Mouse (Mus musculus) myocyte (in vitro differentiated cells): ENCODE results near the gene Katnal1. TPM values are rescaled to one million over a fixed set of nuclear protein-coding genes. Genes with fewer than 3 reads are reported as not detected.

Source experiments
- H3K27me3 ChIP-seq: one replicate; pipeline ENCODE4 v1.6.1; 2011; ENCODE audit not compliant: control insufficient read depth, insufficient read depth, insufficient read length
- H3K36me3 ChIP-seq: one replicate; pipeline ENCODE4 v1.6.1; 2011; ENCODE audit not compliant: control insufficient read depth, insufficient read depth
- H3K4me2 ChIP-seq: one replicate; pipeline ENCODE4 v1.6.1; 2011; ENCODE audit warnings: low read depth, control low read depth
- H3K4me3 ChIP-seq: one replicate; pipeline ENCODE4 v1.5.1; 2011; ENCODE audit warnings: mild to moderate bottlenecking, control low read depth, moderate library complexity
- H3K79me2 ChIP-seq: one replicate; pipeline ENCODE4 v1.6.1; 2011; ENCODE audit not compliant: control insufficient read depth, insufficient read depth
- H3ac ChIP-seq: one replicate; pipeline ENCODE4 v1.6.1; 2011; ENCODE audit not compliant: control insufficient read depth, insufficient read length
- CEBPB ChIP-seq: IDR thresholded peaks from 2 replicates; pipeline ENCODE4 v1.6.1; 2011; ENCODE audit warnings: mild to moderate bottlenecking, moderate library complexity; ENCODE audit not compliant: poor library complexity, insufficient read depth, severe bottlenecking
- E2F4 ChIP-seq: IDR thresholded peaks from one replicate; pipeline ENCODE4 v1.6.1; 2011; ENCODE audit warnings: mild to moderate bottlenecking, control low read depth, moderate library complexity; ENCODE audit not compliant: insufficient read depth
- MAX ChIP-seq: IDR thresholded peaks from one replicate; pipeline ENCODE4 v1.6.1; 2011; ENCODE audit warnings: low read depth, mild to moderate bottlenecking, control low read depth
- MYOD1 ChIP-seq, 3 experiments: IDR thresholded peaks; one replicate each; pipeline ENCODE4 v1.6.1; 2011; ENCODE audit warnings: control low read depth in 2 of 3, low read depth in 2 of 3, mild to moderate bottlenecking in 2 of 3, moderate library complexity in 1 of 3; ENCODE audit not compliant: insufficient read length in 2 of 3, control insufficient read depth in 1 of 3
- MYOG ChIP-seq, 3 experiments: IDR thresholded peaks; one replicate each; pipeline ENCODE4 v1.6.1; 2011; ENCODE audit warnings: control low read depth in 2 of 3, low read depth in 2 of 3, mild to moderate bottlenecking in 2 of 3; ENCODE audit not compliant: insufficient read length in 2 of 3, control insufficient read depth in 1 of 3, insufficient read depth in 1 of 3
- POLR2A ChIP-seq: IDR thresholded peaks from one replicate; pipeline ENCODE4 v1.6.1; 2011; ENCODE audit warnings: low read depth, mild to moderate bottlenecking, control low read depth, moderate library complexity; ENCODE audit not compliant: insufficient read length
- POLR2AphosphoS2 ChIP-seq: IDR thresholded peaks from one replicate; pipeline ENCODE4 v1.6.1; 2011; ENCODE audit warnings: low read depth, control low read depth; ENCODE audit not compliant: insufficient read length
- REST ChIP-seq: IDR thresholded peaks from one replicate; pipeline ENCODE4 v1.6.1; 2011; ENCODE audit warnings: mild to moderate bottlenecking, control low read depth, moderate library complexity; ENCODE audit not compliant: insufficient read depth, insufficient read length
- SRF ChIP-seq: IDR thresholded peaks from one replicate; pipeline ENCODE4 v1.6.1; 2011; ENCODE audit warnings: low read depth; ENCODE audit not compliant: control insufficient read depth, insufficient read length
- TCF12 ChIP-seq: IDR thresholded peaks from one replicate; pipeline ENCODE4 v1.6.1; 2011; ENCODE audit warnings: mild to moderate bottlenecking, control low read depth; ENCODE audit not compliant: poor library complexity, insufficient read depth, severe bottlenecking
- TCF3 ChIP-seq: IDR thresholded peaks from one replicate; pipeline ENCODE4 v1.6.1; 2011; ENCODE audit warnings: low read depth, control low read depth; ENCODE audit not compliant: insufficient read length
- USF1 ChIP-seq: IDR thresholded peaks from one replicate; pipeline ENCODE4 v1.6.1; 2011; ENCODE audit warnings: low read depth, mild to moderate bottlenecking, control low read depth, moderate library complexity
- polyA plus RNA-seq: library from polyadenylated mRNA; unstranded; fragments of >200 nt; fragmentation: generic; extraction: Trizol; gene quantifications from one replicate; pipeline ENCODE4 v1.2.1, GENCODE M21; 2012; ENCODE audit warnings: missing spikeins

The Katnal1 gene
- polyA plus RNA-seq, 1 experiment, result 7.6 TPM

DNA sequence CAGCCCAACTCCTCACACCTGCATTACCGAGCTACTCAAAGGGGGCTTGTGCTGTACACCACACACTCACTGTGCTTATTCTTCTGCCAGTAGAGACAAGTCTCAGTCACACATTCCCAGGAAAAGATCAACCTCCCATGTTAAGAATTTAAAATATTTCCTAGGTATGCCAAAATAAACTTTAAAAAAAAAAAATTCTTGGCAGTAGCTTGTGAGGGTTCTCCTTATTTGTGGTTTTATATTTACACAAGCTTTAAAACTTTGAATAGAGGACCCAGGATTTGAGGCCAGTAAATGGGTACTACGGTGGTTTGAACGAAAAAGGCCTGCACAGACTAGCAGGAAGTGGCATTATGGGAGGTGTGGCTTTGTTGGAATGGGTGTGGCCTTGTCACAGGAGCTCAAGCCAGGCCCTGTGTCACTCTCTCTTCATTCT is 7.4 kb upstream of the Katnal1 start:
- TF ChIP-seq POLR2AphosphoS2, result no peak
- H3K27me3 ChIP-seq, result no peaks in the 10 kb centered on the region
- no peak overlapping the region for H3K4me2 ChIP-seq
- H3K36me3 ChIP-seq, result no peaks in the 10 kb centered on the region
- no peak overlapping the region for H3ac ChIP-seq
- H3K79me2 ChIP-seq, result no peaks in the 10 kb centered on the region
- H3K4me3 ChIP-seq, result no peak overlapping the region

DNA sequence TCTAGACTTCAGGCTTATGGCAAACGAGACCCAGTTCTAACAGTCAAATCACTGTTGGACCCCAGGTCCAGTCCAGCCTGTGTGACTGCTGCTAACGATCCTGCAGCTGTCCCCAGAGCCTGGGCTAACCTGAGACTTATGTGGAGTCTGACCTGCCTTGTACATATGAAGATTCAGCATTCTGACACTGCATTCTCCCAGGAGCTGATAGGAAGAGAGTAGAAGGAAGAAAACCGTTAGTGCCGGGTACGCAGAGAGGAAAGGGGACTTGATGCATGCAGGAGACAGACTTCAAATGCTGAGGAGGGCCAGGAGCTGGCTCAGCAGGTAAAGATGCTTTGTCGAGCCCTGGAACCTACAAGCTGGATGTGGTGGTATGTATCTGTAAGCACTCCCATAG is 6.8 kb upstream of the Katnal1 start:
- no peak overlapping the region for H3K4me3 ChIP-seq
- H3K79me2 ChIP-seq, result no peaks in the 10 kb centered on the region
- H3K27me3 ChIP-seq, result no peaks in the 10 kb centered on the region
- H3K36me3 ChIP-seq, result no peaks in the 10 kb centered on the region
- TF ChIP-seq TCF3, result no peak
- TF ChIP-seq USF1, result no peak
- TF ChIP-seq MYOD1 (IDR thresholded peaks at IDR 0.05; ENCODE audit: control insufficient read depth in 1 of 3, insufficient read length in 2 of 3, low read depth in 2 of 3), result no peak
- TF ChIP-seq E2F4, result no peak
- no peak overlapping the region for H3K4me2 ChIP-seq
- H3ac ChIP-seq, result no peak overlapping the region

DNA sequence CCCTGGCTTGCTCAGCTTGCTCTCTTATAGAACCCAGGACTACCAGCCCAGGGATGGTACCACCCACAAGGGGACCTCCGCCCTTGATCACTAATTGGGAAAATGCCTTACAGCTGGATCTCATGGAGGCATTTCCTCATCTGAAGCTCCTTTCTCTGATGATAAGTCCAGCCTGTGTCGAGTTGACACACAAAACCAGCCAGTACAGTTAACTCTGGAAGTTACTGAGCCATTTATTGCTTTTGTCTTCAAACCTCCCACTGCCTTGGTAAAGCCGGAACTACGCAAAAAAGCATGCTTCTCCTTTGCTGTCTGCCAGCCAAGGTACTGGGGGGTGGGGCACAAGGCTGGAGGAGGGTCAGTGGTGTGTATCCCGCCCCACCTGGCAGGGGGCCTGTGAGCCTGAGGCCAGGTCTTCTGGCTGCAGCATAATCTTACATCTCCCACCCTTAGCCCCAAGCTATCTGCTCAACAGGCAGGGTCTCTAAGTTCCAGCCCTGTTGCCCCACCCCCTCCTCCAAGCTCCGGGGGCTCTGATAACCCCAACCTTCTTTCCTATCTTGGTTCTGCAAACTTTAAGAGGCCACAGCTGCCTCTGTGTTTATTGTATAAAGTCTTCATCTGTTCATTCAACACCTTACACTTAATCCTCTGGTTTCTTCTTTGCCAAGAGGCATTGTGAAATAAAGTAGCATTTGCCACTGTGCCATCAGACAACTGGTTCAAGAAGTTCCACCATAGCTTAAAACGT is 6.1 kb upstream of the Katnal1 start:
- Histone ChIP-seq H3K4me2 (no peak overlapping the region), H3K27me3 (no peaks in the 10 kb centered on the region), H3K4me3 (no peak overlapping the region), H3K36me3 (no peaks in the 10 kb centered on the region), H3ac (no peak overlapping the region), H3K79me2 (no peaks in the 10 kb centered on the region)
- TF ChIP-seq POLR2AphosphoS2 (no peak), POLR2A (no peak), CEBPB (peak; percentile 24; the same call in 1 of the 2 replicates), MYOG (IDR thresholded peaks at IDR 0.05; ENCODE audit: control insufficient read depth in 1 of 3, insufficient read depth in 1 of 3, insufficient read length in 2 of 3, low read depth in 2 of 3) (peak in 1 of 3 experiments; percentile 51)

DNA sequence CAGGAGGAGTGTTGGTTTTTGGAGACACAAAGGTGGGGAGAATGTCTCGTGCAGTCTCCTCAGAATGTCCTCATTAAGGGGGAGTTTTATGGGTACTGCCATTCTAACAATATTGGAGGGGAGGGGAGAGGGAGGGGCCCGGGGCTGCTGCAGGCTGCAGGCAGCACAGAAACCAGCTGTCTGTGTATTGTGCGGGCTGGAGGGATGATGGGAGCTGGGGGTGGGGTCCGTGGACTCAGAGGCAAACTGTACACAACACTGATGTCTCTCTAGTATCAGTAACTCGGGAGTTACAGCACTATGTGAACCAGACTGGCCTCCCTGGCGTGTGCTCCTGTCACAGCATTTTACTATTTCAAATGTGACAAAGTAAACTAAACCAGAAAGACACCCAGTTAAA is 5.3 kb upstream of the Katnal1 start:
- Histone ChIP-seq H3K36me3 (no peaks in the 10 kb centered on the region), H3K27me3 (no peaks in the 10 kb centered on the region), H3K4me3 (no peak overlapping the region), H3ac (no peak overlapping the region), H3K4me2 (no peak overlapping the region), H3K79me2 (no peaks in the 10 kb centered on the region)
- TF ChIP-seq POLR2AphosphoS2, result no peak
- TF ChIP-seq SRF, result no peak
- no peak for TF ChIP-seq TCF3
- no peak for TF ChIP-seq MAX
- no peak for TF ChIP-seq CEBPB
- no peak for TF ChIP-seq USF1
- no peak for TF ChIP-seq MYOD1 (IDR thresholded peaks at IDR 0.05; ENCODE audit: control insufficient read depth in 1 of 3, insufficient read length in 2 of 3, low read depth in 2 of 3)
- TF ChIP-seq REST, result no peak
- no peak for TF ChIP-seq POLR2A
- no peak for TF ChIP-seq TCF12
- no peak for TF ChIP-seq E2F4
- TF ChIP-seq MYOG (IDR thresholded peaks at IDR 0.05; ENCODE audit: control insufficient read depth in 1 of 3, insufficient read depth in 1 of 3, insufficient read length in 2 of 3, low read depth in 2 of 3), result no peak

DNA sequence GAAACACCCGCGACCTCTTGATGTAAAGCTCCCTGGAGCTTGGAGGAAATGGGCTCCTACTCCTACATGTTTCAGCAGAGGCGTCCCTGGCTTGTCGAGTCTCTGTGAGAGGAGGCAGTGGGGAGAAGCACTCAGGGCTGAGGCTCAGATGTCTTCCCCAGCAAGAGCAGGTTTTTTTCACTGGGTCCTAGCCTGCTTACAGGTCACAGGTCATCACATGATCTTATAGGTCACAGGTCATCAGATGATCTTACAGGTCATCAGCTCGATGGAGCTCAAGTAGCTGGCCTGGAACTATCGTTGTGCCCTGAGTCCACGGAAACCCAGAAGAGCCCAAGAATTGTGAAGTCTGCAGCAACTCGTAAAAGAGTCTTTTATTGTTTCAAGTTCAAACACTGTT is 4.6 kb upstream of the Katnal1 start:
- no peak overlapping the region for H3K4me3 ChIP-seq
- no peaks in the 10 kb centered on the region for H3K27me3 ChIP-seq
- TF ChIP-seq TCF3 (no peak), MAX (no peak), POLR2A (no peak), E2F4 (no peak), MYOG (IDR thresholded peaks at IDR 0.05; ENCODE audit: control insufficient read depth in 1 of 3, insufficient read depth in 1 of 3, insufficient read length in 2 of 3, low read depth in 2 of 3) (no peak), MYOD1 (IDR thresholded peaks at IDR 0.05; ENCODE audit: control insufficient read depth in 1 of 3, insufficient read length in 2 of 3, low read depth in 2 of 3) (no peak)
- no peaks in the 10 kb centered on the region for H3K36me3 ChIP-seq
- no peaks in the 10 kb centered on the region for H3K79me2 ChIP-seq
- H3ac ChIP-seq, result no peak overlapping the region
- H3K4me2 ChIP-seq, result no peak overlapping the region

DNA sequence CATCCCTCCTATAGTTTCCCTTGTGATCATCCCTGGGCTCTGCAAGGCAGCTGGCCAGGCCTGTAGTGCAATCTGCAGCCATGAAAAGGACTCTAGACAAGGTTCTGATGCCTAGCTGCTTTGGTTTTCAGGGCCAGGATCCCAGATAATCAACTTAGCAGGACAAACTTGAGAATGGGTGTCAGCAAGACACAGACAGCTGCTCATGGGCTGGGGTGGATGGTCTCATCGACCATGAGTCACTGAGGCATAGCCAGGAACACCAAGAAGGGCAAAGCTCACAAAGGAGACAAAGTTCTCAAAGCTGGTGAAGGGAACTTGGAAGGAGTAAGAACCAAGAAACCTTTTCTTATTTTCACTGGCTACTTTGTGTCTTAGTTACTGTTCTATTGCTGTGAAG is 2.2 kb upstream of the Katnal1 start:
- no peak overlapping the region for H3K4me3 ChIP-seq
- peaks cover 19% of the 10 kb centered on the region for H3K79me2 ChIP-seq
- H3K4me2 ChIP-seq, result no peak overlapping the region
- no peak overlapping the region for H3ac ChIP-seq
- no peaks in the 10 kb centered on the region for H3K27me3 ChIP-seq
- H3K36me3 ChIP-seq, result peaks cover 3% of the 10 kb centered on the region
- peak in 2 of 3 experiments; percentile 42 to 49 for TF ChIP-seq MYOD1 (IDR thresholded peaks at IDR 0.05; ENCODE audit: control insufficient read depth in 1 of 3, insufficient read length in 2 of 3, low read depth in 2 of 3)
- TF ChIP-seq MYOG (IDR thresholded peaks at IDR 0.05; ENCODE audit: control insufficient read depth in 1 of 3, insufficient read depth in 1 of 3, insufficient read length in 2 of 3, low read depth in 2 of 3), result no peak
- TF ChIP-seq USF1, result no peak
- TF ChIP-seq POLR2A, result no peak
